Mouse (Mus musculus) kidney, adult 2 months (tissue): ENCODE data around the gene Entr1.

ENCODE experiments used
- CTCF ChIP-seq: fragments of 200-500 bp; conservative IDR thresholded peaks from 2 replicates; pipeline ENCODE4 v1.5.1; 2011; ENCODE audit warnings: low read depth, mild to moderate bottlenecking, control low read depth, low read length, moderate library complexity, mixed read lengths; ENCODE audit not compliant: insufficient read depth, insufficient read length
- POLR2A ChIP-seq: fragments of 200-500 bp; IDR thresholded peaks from one replicate; pipeline ENCODE4 v1.6.1; 2011; ENCODE audit warnings: low read depth, low read length, control low read depth

DNA sequence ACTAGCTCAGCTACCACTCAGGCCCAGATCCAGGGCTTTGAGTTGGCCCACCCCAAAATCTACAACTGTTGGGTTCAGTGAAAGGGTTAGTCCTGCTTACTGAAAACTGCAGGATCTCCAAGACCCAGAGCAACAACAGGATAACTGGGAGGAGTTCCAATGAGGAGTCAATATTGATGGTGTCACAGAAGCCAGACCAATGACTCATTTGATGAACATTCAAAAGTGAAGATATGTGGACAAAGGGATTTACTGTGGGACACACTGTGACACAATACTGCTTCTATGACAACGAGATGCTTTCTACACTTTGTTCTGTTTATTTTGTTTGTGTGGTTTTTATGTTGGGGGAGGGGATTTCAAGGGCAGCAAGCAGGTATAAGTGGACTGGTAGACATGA, 29.0 kb upstream of the Entr1 start:
- TF ChIP-seq CTCF: no peak
- TF ChIP-seq POLR2A: no peak
